Comparison of ENCODE assay signal across 24 mouse cellular contexts in genomic region chr2:79975947-79976346, GRCm38 (mm10).
DNase-seq lines count a peak whose midpoint lies in the region; ATAC-seq and TF ChIP-seq lines count a peak whose summit lies in the region.
"Had no signal": no experiment of that assay in that cellular context is flagged by ENCODE, and none has a peak within 500 bp of the region (broad histone marks: within the 10 kb centered on the region; RNA-seq: fewer than 3 reads in every experiment).

No protein-coding gene starts in this region.

- peak; percentile 71 for DNase-seq in kidney, adult 2 months
- no peak for DNase-seq in kidney, postnatal 4 days
- DNase-seq in kidney, postnatal 10 days: no peak
- peak; percentile 95 for DNase-seq in liver, adult 2 months (ENCODE audit: extremely low read depth, low read depth, low spot score)
- DNase-seq: adrenal gland, adult 8-10 months; adrenal gland, postnatal 14 days; adrenal gland, postnatal 36 days; B cell, adult 2 months; cerebellum, adult 11-12 months; cerebellum, adult 2 months; cerebellum, adult 9-10 months; cerebellum, postnatal 10 days; cerebellum, postnatal 25 days had no signal

- H3K79me2 ChIP-seq in liver, adult 2 months (ENCODE audit: control insufficient read depth, insufficient read depth, low read length): no peaks in the 10 kb centered on the region

- H3K9ac ChIP-seq in kidney, embryonic 15.5 days: no peak overlapping the region
- no peak overlapping the region for H3K9ac ChIP-seq in liver, adult 2 months (ENCODE audit: low read depth, low read length)
- H3K9ac ChIP-seq in liver, embryonic 12.5 days: no peak overlapping the region
- H3K9ac ChIP-seq: embryonic facial prominence, embryonic 12.5 days; forebrain, embryonic 13.5 days; forebrain, embryonic 15.5 days had no signal

- no peak for TF ChIP-seq CTCF in kidney, adult 2 months (conservative IDR thresholded peaks at IDR 0.05; ENCODE audit: insufficient read depth, insufficient read length, low read depth, low read length)
- no peak for TF ChIP-seq CTCF in liver, adult 2 months (IDR thresholded peaks at IDR 0.05; ENCODE audit: low read depth, low read length)

- H3K4me1 ChIP-seq in kidney, adult 2 months (ENCODE audit: control insufficient read depth, insufficient read depth, low read length): peaks cover 14% of the 10 kb centered on the region; the same call in 1 of the 2 replicates
- H3K4me1 ChIP-seq in kidney, embryonic 15.5 days: peaks cover 12% of the 10 kb centered on the region; the same call in 1 of the 2 replicates
- peaks cover 18% of the 10 kb centered on the region for H3K4me1 ChIP-seq in liver, adult 2 months (ENCODE audit: control insufficient read depth, insufficient read depth, low read length)
- no peaks in the 10 kb centered on the region for H3K4me1 ChIP-seq in liver, embryonic 12.5 days
- H3K4me1 ChIP-seq: embryonic facial prominence, embryonic 10.5 days; embryonic facial prominence, embryonic 12.5 days; forebrain, embryonic 13.5 days; forebrain, embryonic 15.5 days had no signal

- no peaks in the 10 kb centered on the region; the same call in 1 of the 2 replicates for H3K36me3 ChIP-seq in kidney, adult 2 months (ENCODE audit: control insufficient read depth, insufficient read depth, low read length)
- no peaks in the 10 kb centered on the region for H3K36me3 ChIP-seq in kidney, embryonic 15.5 days
- H3K36me3 ChIP-seq in liver, adult 2 months (ENCODE audit: control insufficient read depth, insufficient read depth, low read length): no peaks in the 10 kb centered on the region
- H3K36me3 ChIP-seq in liver, embryonic 12.5 days: no peaks in the 10 kb centered on the region
- H3K36me3 ChIP-seq: embryonic facial prominence, embryonic 10.5 days; embryonic facial prominence, embryonic 12.5 days; forebrain, embryonic 15.5 days; G1E had no signal

- H3K4me2 ChIP-seq in kidney, embryonic 15.5 days: no peak overlapping the region
- no peak overlapping the region for H3K4me2 ChIP-seq in liver, embryonic 12.5 days
- H3K4me2 ChIP-seq: embryonic facial prominence, embryonic 12.5 days; forebrain, embryonic 13.5 days; forebrain, embryonic 15.5 days had no signal

- H3K27me3 ChIP-seq in kidney, adult 2 months (replicated peaks; ENCODE audit: control insufficient read depth, insufficient read depth, low read length): no peaks in the 10 kb centered on the region
- H3K27me3 ChIP-seq in kidney, embryonic 15.5 days: no peaks in the 10 kb centered on the region
- no peaks in the 10 kb centered on the region for H3K27me3 ChIP-seq in liver, adult 2 months (ENCODE audit: control insufficient read depth, insufficient read depth, low read length)
- H3K27me3 ChIP-seq in liver, embryonic 12.5 days (replicated peaks): no peaks in the 10 kb centered on the region
- H3K27me3 ChIP-seq: CH12.LX; embryonic facial prominence, embryonic 12.5 days; forebrain, embryonic 13.5 days; forebrain, embryonic 15.5 days; Patski had no signal

- ATAC-seq in kidney, embryonic 15.5 days (replicated peaks; ENCODE audit: low FRiP score): 0 out of 2 replicates have a peak, but pooled peaks have one; percentile 52
- no peak for ATAC-seq in liver, embryonic 12.5 days
- ATAC-seq: activated CD4-positive, CD25-positive, alpha-beta regulatory T cell, adult 4 months; CD4-positive, CD25-positive, alpha-beta regulatory T cell, adult 4 months; forebrain, embryonic 13.5 days; forebrain, embryonic 15.5 days; Patski had no signal

- peak overlapping the region; percentile 95 for H3K27ac ChIP-seq in kidney, adult 2 months (ENCODE audit: insufficient read depth, low read depth, low read length)
- peak overlapping the region; percentile 51; the same call in 1 of the 2 replicates for H3K27ac ChIP-seq in kidney, embryonic 15.5 days
- H3K27ac ChIP-seq in liver, adult 2 months (replicated peaks; ENCODE audit: insufficient read depth, low read depth, low read length): no peak overlapping the region
- no peak overlapping the region for H3K27ac ChIP-seq in liver, embryonic 12.5 days
- H3K27ac ChIP-seq: embryonic facial prominence, embryonic 10.5 days; embryonic facial prominence, embryonic 12.5 days; forebrain, embryonic 13.5 days; forebrain, embryonic 15.5 days had no signal

- no peak for TF ChIP-seq POLR2A in kidney, adult 2 months (IDR thresholded peaks at IDR 0.05; ENCODE audit: low read depth, low read length)
- no peak for TF ChIP-seq POLR2A in liver, adult 2 months (IDR thresholded peaks at IDR 0.05; ENCODE audit: extremely low read depth, insufficient read depth, low read length)

- no peak overlapping the region for H3K4me3 ChIP-seq in kidney, adult 2 months (ENCODE audit: insufficient read depth, low read depth, low read length)
- H3K4me3 ChIP-seq in kidney, embryonic 15.5 days (replicated peaks): no peak overlapping the region
- no peak overlapping the region for H3K4me3 ChIP-seq in liver, adult 2 months (ENCODE audit: insufficient read depth, low read depth, low read length)
- no peak overlapping the region for H3K4me3 ChIP-seq in liver, embryonic 12.5 days
- H3K4me3 ChIP-seq: embryonic facial prominence, embryonic 10.5 days; embryonic facial prominence, embryonic 12.5 days; forebrain, embryonic 13.5 days; forebrain, embryonic 15.5 days had no signal

- H3K9me3 ChIP-seq in kidney, embryonic 15.5 days (replicated peaks): no peaks in the 10 kb centered on the region
- H3K9me3 ChIP-seq in liver, embryonic 12.5 days (replicated peaks): no peaks in the 10 kb centered on the region
- H3K9me3 ChIP-seq: embryonic facial prominence, embryonic 10.5 days; embryonic facial prominence, embryonic 12.5 days; forebrain, embryonic 13.5 days; forebrain, embryonic 15.5 days; G1E had no signal

Comparison
In these comparisons a context has a peak if more than half of its experiments do, and no peak if none do; other contexts are left out.
1. DNase-seq: peak in kidney, adult 2 months (single experiment) and liver, adult 2 months (single experiment); none in kidney, postnatal 4 days (0 of 2) and kidney, postnatal 10 days (single experiment).
2. H3K27ac ChIP-seq: peak in kidney, adult 2 months (single experiment) and kidney, embryonic 15.5 days (single experiment); none in liver, adult 2 months (single experiment) and liver, embryonic 12.5 days (single experiment).